Mouse (Mus musculus) urinary bladder, postnatal 25 days (tissue): ENCODE measurements around the gene Cep112.
"Not testable (repeated sequence)": the region's sequence is repeated elsewhere in the genome, so short reads cannot be mapped to it uniquely, and the experiment has no call there.

Experiments used
- DNase-seq: peaks from one replicate; pipeline ENCODE4 v3.0.0; 2022; ENCODE audit warnings: low spot score

The Cep112 gene

DNA sequence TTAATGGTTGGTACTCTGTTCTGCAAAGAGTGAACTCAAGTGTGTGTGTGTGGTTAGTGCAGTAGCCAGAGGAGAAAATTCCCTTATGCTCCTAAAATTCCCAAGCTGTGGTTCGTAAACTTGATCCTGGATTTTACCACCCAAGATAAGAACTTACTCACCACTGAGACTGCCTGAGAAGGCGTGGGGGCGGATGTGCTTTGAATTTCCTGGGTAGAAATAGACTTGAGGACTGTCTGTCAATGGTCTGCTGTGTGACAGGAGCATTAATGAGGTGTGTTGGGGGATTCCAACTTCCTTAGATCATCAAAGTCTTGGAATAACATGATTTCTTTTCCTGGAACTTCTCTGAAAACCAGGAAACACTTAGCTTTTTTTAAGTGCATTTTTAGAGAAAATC is 374.7 kb downstream of the Cep112 start:
- DNase-seq = no peak

DNA sequence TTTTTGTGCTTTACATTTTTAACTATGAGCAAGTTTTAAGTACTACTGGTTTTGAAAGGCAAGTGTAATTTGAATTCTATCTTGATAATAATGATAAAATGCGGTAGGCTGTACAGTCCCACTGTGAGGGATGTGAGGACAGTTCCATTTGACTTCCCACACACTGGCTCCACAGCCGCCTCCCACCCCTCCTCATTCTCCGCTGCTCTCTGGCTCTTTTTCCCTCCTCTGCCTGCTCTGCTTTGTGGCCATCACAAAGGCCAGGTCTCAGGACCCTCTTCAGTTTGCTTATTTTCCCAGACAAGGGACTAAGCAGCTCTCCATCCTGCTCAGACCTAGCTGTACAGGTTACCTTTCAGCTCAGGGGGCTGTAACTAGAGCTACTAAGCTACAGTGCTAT is 379.0 kb downstream of the Cep112 start:
- DNase-seq = no peak

DNA sequence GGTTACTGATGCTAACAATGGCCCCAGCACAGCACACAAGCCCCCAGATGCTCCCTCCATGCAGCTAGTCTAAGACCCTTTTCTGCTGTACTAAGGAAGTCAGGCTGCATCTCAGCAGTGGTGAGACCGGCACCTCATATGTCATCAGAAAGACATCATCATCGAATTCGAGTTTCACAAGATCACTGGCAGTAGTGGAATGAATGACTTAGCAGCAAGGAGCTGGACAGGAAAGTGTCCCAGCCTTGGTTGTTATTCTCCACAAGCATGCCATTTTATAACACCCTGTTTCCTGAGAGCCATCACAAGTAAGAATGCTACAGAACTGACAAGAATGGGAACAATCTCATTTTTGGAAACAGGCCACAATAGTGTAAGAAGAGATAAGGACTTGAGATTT is 381.0 kb downstream of the Cep112 start:
- no peak for DNase-seq

DNA sequence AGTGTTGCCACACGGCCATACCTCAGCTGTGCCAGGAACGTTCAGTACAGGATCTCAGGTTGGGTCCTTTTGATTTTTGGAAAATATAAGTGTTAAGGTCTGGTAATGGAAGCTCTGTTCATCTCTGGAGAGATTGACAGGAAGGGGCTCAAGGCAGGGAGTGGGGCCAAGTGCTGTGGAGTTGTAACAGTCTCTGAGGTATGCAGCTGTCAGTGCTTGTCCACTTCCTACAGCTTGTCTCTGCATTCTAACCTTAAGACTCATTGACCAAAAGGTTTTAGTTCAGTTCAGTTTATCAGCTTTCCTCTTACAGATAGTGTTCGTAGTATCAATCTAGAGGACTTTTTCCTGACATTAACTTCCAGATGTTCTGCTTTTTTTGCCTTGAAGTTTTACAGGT is 384.6 kb downstream of the Cep112 start:
- no peak for DNase-seq

DNA sequence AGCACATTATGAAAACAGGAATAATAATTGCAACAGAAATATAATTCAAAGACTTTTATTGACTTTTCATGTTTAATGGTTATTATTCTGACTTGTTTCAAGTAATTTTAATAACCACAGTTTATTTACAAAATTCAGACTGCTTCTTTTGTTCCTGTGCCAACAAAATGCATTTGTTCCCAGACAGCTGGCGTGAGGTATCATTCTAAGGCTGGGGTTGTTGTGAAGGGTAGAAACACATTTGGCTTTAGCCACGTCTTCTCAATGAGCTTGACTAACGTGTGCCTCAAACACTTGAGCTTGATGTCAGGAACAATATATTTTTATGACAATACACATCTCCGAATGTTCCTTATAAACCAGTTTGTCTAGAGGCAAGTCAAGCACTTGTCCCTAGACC is 396.8 kb downstream of the Cep112 start:
- DNase-seq = no peak

DNA sequence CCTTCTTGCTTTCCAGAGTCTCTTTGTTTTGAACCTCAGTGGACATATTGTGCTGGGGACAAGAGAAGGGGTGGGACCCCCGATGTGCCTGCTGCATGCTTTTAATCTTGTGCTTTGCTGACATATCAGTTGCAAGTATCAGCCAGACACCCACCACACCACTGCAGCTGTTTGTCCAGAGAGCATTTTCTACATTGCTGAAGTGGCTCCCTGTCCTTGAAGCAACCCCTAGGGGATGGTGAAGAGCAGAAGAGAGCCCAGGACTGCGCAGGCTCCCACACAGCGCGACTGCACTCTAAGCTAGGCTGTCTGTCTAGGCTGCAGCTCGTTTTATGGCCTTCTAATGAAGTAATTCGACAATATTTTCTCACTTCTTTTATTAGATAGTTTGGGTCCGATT is 397.3 kb downstream of the Cep112 start:
- no peak for DNase-seq

DNA sequence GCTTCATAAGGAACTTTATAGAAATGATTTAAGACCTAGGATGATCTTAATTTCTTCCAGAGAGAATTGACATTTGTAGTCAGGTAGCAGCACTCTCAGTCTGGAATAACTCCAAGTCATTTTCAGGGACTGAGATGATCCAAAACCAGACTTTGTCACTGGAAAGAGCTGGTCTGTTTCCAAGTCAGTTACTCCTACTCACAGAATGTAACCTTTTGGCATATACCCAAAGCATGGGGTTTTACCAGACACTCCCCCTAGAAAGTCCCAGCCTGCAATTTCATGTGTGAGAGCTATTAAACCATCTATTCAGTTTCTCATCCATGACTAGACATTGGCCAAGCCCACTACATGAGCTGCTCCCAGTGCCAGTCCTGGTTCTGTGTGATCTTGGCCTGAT is 402.3 kb downstream of the Cep112 start:
- DNase-seq = no peak

DNA sequence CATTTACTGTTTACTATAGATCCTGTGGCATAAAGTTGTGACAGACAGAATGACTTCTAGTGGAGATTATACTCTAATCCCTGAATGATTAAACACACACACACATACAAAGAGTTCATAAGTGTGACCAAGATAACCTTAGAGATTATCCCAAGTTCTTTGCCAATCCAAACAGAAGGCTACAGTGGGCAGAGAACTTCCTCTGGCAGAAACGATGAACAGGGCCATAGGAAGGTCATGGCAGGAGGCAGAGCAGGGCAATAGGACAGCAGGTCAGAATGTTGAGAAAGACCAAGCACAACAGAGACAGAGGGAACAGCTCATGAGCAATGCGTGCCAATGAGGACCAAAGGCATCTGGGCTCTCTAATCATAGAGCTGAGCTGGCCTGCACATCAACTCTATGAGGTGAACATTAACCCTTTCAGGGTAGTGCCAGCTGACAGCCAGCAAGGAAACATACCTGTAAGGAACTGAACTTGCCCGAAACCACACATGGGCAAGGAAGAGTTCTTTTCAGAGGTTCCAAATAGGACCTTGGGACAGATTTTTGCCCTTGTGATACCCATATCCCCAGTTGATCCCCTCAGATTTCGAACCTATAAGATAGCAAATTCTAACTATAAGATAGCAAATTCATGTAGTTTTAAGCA is 403.5 kb downstream of the Cep112 start:
- no peak for DNase-seq

DNA sequence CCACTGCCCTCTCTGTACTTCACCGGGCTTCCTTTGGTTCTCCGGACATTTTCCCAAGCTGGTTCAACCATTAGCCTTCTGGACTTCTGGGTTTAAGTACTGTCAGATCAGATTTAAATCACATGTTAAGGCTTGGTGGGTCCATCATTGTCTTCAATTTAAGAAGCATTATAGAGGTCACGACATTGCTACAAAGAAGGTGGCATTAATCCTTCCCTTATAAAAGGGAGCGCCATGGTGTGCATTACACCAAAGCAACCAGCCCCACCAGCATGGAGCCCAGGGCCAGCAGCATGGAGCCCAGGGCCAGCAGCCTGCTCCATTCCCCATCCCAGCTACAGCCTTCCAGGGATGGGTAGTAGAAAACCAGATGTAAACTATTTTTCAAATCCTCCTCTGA is 411.7 kb downstream of the Cep112 start:
- DNase-seq = no peak

DNA sequence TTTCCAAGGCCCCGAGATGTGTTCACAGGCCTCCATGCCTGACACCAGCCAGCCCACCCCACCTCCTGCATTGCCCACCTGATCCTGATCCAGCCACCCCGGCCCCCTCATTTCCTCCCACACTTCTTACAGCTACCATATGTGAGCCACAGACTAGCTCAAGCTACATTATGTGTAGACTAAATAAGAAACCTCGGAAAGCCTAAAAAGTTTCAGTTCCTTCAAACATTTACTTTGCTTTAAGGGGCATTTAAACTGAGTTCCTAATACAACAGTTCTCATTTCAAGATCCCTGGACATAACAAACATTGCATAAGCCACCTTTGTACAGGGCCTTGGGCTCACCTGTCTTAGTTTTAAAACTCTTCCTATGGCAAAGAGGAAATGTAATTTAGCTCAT is 415.2 kb downstream of the Cep112 start:
- no peak for DNase-seq

DNA sequence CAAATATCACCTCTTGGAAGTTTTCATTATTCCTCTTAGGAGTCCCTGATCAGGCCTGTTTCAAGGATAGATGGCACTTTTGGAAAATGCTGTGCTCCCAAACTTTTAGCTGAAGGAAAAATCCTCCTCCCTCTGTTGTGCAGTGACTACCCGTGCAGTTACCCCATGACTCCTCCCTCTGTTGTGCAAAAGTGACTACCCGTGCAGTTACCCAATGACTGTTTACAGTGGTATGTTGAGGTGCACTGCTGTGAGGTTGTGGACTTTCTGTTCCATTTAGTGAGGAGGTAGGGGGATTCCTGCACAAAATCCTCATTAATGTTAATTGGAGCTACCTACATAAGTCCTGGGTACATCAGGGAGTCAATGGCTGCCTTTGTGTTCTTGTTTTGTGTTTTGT is 417.8 kb downstream of the Cep112 start:
- no peak for DNase-seq

DNA sequence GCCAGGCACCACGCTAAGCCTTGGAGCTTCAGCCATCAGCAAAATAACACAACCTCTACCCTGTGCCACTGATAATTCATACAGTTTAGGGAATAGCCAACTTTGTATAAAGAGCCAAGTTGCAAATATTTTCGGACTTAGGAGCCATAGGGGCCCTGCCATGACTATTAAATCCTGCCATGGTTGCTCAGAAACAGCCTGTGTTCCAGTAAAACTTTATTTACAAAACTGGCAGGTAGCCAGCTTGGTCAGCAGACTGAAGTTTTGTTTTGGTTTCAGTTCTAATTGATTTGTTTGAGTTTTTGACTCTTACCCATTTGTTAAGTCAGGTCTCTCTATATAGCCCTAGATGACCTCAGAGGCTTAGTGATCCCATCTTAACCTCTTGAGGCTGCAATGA is 421.0 kb downstream of the Cep112 start:
- no peak for DNase-seq

DNA sequence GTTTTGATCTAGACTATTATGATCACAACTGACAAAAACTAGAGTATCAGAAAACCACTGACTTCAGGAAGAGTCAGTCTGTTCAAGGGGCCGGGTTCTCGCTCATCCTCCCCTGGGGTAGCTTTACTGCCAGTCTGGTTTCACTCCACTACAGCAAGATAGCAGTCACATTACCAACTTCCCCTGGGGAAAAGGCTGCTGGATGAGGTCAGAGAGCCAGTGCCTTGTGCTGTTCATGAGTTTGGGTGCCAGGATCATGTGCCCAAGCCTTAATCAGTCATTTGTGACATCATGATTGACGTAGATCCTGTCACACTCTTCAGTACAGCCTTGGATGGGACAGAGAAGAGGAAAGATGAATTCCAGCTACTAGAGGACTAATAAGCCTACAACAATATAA is 421.5 kb downstream of the Cep112 start:
- DNase-seq = no peak

DNA sequence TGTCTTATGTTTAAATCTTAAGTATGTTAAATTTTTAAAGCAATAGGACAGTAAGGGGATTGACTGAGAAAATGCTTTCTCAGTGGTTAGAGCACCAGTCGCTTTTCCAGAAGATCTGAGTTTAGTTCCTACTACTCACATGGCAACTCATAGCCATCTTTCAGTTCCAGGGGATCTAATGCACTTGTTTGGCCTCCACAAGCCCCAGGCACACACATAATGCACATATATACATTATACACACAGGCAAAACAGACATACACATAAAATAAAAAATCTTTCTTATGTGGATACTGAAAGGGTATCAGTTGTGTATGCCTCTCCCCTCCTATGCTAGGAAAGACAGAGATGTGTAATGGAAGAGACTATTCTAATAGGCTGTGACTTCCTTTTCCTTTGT is 426.8 kb downstream of the Cep112 start:
- no peak for DNase-seq

DNA sequence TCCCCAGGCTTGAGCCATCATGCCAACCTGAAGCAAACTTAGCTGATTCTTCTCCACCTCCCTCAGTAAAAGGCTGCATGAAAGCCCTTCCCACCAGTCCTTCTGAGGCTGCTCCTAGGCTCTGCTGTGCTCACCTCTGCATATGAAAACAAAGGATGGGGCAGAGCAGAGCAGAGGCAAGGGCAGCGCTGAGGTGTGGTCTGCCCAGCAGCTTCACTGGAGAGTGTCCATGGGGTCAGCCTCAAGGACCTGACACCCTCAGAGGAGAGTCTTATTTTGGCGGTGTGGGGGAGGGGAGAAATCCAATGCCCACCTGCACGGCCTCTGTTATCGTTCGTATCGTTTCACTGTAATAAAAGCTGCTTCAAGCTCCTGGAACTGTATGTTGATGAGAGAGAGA is 432.3 kb downstream of the Cep112 start:
- DNase-seq = no peak

DNA sequence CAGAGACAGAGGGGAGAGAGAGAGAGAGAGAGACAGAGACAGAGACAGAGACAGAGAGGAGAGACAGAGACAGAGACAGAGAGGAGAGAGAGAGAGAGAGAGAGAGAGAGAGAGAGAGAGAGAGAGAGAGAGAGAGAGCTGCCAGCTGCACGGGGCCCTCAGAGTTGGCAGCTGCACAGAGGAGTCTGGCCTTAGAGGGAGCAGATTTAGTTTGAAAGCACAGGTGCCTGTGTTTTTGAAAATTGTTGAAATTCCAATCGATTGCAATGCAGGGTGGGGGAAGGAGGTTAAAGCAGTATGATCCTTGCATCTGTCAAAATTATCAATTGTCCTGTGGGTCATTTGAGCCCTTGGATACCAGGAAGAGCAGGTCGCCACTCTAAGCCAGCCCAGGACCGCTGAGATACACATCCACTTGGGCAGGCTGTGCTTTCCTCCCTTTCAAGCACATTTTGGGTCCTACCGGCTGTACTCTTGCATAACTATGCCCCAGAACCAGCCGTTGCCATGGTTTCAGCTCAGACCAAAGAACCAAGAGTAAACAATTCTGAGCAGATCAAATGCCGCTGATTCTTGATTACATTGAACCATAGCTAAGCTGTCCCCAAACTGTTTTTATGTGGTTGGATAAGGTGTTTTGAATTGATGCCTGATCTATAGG is 432.8 kb downstream of the Cep112 start:
- no peak for DNase-seq

DNA sequence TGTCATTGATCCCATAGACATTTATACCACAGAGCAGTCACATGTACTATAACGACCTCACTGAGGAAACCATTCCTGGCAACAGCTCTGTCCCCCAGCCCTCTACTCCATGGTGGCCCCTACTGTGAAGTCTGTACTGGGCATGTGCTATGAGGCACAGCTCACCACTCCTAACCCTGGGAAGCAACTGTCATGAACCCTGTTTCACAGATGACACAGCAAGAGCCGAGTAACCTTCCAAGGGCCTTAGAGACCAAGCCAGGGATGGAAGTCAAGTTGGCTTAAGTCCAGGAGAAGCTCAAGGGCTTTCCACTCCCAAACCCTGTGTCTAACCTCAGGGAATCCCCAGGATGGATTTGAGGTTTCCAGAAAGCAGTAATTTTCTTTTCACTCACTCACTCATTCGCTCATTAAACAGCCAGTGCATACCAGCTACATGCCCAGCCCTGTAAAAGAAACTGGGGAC is 433.4 kb downstream of the Cep112 start:
- no peak for DNase-seq

DNA sequence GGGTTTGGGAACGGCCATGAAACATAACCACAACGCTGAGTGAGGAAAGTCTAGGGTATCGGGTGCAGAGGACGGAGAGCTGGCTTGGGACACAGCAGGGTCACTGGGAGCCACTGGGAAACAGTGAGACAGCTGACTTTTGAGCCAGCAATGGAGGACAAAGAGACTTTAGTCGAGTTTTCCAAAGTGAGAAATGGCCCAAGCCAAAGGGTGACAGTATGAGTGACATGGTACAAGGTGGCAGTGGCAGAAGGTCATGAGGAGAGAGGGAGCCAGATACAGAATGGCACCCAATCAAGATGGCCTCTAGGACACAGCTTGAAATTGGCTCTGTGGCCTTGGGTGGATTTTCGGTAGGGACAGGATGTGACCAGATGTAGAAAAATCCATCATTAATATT is 433.9 kb downstream of the Cep112 start:
- DNase-seq = no peak

DNA sequence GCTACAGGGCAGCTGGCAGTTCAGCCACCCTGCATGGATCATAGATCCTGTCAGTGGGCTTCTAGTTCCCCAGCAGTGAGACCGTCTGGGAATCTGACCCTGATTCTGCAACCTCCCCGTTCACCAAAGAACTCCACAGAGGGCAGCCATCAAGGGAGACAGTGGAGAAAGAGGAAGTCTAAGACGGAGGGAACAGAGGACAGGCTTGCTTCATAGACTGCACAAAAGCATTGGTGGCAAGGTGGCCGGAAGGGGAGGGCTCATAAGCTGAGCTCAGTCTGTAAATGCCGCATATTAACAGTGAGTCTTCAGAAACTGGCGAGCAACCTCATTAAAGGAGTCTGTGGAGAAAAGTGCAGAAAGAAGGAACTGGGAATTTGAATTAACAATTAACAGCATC is 437.4 kb downstream of the Cep112 start:
- DNase-seq = no peak

DNA sequence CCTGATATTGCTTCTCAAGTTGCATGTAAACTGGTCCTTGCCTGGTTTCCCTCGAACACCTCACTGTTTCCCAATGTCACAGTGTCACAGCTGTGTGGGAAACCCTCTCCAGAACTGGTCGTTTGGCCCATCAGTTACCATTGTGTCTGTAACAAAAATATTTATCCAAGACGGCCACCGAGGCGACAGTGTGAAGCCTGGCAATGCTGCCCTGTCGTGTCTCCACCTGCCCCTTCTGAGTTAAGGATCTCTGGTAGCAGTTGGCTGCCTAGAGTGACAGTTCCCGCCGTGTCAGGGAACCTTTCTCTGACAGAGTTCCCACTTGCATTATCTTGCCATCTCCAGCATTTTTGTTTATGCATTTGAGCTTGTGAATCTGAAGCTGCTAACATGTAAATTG is 440.8 kb downstream of the Cep112 start:
- no peak for DNase-seq

DNA sequence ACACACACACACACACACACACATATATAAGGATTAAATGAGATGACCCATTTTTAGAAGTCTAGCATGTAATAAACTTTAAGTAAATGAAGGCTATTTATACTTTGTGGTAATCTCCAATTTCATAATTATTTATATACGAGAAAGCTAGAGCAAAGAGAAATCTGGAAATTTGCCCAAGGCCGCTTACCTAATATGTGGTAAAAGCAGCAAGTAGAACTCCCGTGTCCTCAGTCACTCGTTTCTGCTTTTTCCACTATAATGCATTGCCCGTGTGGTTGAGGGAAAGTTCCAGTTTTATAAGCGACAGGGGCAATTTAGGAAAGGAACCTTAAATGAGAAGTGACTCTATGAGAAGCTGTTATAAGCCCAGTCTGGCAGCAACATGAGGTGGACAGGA is 442.5 kb downstream of the Cep112 start:
- DNase-seq = no peak

DNA sequence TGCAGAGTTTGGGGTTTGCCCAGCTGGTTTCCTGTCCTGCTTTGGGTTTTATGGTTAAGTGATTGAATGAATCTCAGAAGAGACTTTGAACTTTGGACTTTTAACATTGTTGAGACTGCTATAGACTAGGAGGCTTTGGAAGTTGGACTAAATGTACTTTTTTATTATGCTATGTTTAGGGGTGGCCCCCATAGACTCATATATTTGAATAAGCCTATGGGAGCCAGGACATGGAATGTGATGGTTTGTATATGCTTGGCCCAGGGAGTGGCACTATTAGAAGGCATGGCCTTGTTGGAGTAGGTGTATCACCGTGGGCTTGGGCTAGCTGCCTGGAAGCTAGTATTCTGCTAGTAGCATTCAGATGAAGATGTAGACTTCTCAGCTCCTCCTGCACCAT is 446.3 kb downstream of the Cep112 start:
- DNase-seq = not testable (repeated sequence)

DNA sequence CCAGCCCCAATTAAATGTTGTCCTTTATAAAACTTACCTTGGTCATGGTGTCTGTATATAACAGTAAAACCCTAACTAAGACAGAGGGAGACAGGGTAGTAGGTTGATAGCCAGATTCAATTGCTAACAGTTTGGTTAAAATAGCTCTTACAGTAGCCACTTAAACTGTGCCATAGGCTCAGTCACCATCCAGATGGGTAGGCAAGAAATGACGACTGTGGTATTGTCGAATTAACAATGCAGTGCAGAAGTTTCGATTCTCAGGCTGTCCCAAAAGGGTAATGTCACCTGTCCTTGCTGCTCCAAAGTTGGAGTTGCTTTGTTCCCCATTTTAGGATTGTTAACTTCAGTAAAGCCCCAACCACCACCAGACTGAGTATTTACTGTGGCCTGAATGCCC is 446.8 kb downstream of the Cep112 start:
- no peak for DNase-seq

DNA sequence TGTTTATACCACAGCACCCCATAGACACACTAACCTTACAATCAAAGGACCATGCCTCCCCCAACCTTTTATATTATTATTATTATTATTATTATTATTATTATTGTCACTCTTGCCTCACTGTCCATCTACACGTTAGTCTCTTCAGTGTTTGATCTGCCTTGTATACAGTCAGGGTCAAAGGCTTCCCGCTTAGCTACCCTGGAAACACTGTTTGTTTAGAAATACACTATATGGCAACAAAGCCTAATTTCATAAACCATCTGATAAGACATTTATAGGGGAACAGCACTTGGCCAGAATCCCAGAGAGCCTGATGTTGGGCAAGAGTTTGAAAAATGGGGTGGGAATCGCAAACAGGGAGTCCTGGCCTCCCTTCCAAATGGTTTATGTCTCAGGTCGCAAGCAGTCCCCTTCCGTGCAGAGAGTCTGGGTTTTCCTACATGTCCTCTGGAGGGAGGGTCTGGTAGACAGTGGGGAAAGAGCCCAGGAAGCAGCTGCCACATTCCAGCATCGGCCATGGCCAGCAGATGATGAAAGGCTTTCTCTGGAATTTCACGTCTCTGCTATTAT is 451.7 kb downstream of the Cep112 start:
- DNase-seq = peak; percentile 26
